Mouse (Mus musculus) ES-Bruce4 (cell line): ENCODE data around the gene Pde1a.

ENCODE experiments used
- CTCF ChIP-seq: IDR thresholded peaks from one replicate; pipeline ENCODE4 v1.8.1; 2011; ENCODE audit warnings: low read depth, low read length
- POLR2A ChIP-seq: IDR thresholded peaks from one replicate; pipeline ENCODE4 v1.8.1; 2011; ENCODE audit warnings: low read length; ENCODE audit not compliant: insufficient read depth

DNA sequence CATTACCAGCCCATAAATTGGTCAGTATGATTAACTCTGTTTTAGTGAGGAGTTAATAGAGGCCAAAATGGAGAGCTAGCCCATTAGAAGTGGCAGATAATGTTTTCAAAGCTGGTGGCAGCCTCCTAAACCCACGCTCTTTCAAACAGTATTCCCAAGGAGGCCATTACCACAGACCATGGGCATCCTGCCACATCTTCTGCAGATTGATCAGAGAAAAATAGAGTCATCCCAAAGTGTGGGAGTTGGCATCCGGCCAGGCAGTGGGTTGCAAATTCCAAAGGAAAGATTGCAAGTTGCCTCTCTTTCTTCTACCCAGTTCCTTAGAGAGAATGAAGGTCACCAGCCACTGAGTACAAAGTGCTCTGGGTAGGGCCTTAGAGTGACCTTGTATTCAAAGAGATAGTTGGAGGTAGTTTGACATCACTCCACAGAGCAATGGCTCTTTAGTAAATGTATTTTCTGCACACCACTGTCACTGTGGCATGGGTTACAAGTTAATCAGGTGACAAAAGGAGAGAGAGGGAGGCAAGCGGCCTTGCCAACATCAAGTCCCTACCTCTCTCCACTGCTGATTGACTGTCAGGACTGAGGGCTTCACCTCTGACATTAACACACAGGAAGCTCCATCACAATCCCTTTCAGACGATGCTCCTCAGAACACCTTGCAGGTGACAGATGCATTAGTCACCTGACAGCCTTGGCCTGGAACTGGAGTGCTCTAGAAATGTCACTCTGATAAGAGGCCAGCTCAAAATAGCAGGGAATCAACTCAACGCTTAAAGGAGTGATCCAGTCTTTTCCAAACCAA is 237.3 kb downstream of the Pde1a start:
- no peak for TF ChIP-seq POLR2A
- TF ChIP-seq CTCF: no peak
